Mouse (Mus musculus) lung, embryonic 15.5 days (tissue): ENCODE results near the gene Spen. TPM values are rescaled to one million over a fixed set of nuclear protein-coding genes. Genes with fewer than 3 reads are reported as not detected.
A peak's percentile ranks its signal among the peaks of the same experiment; 100 is the strongest.

Experiments used
- ATAC-seq: fragments of 200-750 bp; cut with Nextera tagmentation; 2 replicates; pipeline ENCODE4 v1.8.0; 2017; ENCODE audit warnings: moderate number of reproducible peaks, borderline replicate concordance; ENCODE audit not compliant: low FRiP score, low TSS enrichment; ENCODE audit errors: extremely low read depth
- H3K27ac ChIP-seq: fragments of 300-500 bp; sonication (generic); 2 replicates; pipeline ENCODE4 v1.5.1; 2015; ENCODE audit warnings: moderate library complexity, mild to moderate bottlenecking, inconsistent platforms
- H3K27me3 ChIP-seq: fragments of 300-500 bp; sonication (generic); 2 replicates; pipeline ENCODE4 v1.6.1; 2015; ENCODE audit warnings: inconsistent platforms
- H3K36me3 ChIP-seq: fragments of 300-500 bp; sonication (generic); 2 replicates; pipeline ENCODE4 v1.6.1; 2015; ENCODE audit warnings: inconsistent platforms
- H3K4me1 ChIP-seq: fragments of 300-500 bp; sonication (generic); 2 replicates; pipeline ENCODE4 v1.6.1; 2015; ENCODE audit warnings: inconsistent platforms
- H3K4me2 ChIP-seq: fragments of 300-500 bp; sonication (generic); 2 replicates; pipeline ENCODE4 v1.6.1; 2015; ENCODE audit warnings: inconsistent platforms, mild to moderate bottlenecking, moderate library complexity
- H3K4me3 ChIP-seq: fragments of 300-500 bp; sonication (generic); 2 replicates; pipeline ENCODE4 v1.5.1; 2015; ENCODE audit warnings: mild to moderate bottlenecking, inconsistent platforms
- H3K9ac ChIP-seq: fragments of 300-500 bp; sonication (generic); 2 replicates; pipeline ENCODE4 v1.6.1; 2015; ENCODE audit warnings: inconsistent platforms
- H3K9me3 ChIP-seq: fragments of 300-500 bp; sonication (generic); 2 replicates; pipeline ENCODE4 v1.6.1; 2016; ENCODE audit warnings: inconsistent platforms
- WGBS: fragments of 180-500 bp; shearing (Covaris S2); methylation state at CpG from one replicate; pipeline ENCODE4 v1.1.7; 2015; 5-methylcytosine and 5-hydroxymethylcytosine counted together
- polyA plus RNA-seq: library from polyadenylated mRNA; unstranded; fragments of >200 nt; fragmentation: Nextera tagmentation; extraction: Ambion mirVana; gene quantifications from 2 replicates; pipeline ENCODE4 v1.2.1, GENCODE M21; 2015

Gene Spen
- polyA plus RNA-seq, 1 experiment from 2014 or later: 10.3 TPM

- no peak overlapping the region for H3K27ac ChIP-seq
- WGBS: 76% methylated on average over 12 of the region's 12 CpGs
- no peak for ATAC-seq
- no peaks in the 10 kb centered on the region for H3K9me3 ChIP-seq
- no peak overlapping the region for H3K9ac ChIP-seq
- no peaks in the 10 kb centered on the region for H3K27me3 ChIP-seq
- H3K36me3 ChIP-seq: no peaks in the 10 kb centered on the region
- no peak overlapping the region for H3K4me2 ChIP-seq
- H3K4me3 ChIP-seq: no peak overlapping the region
- H3K4me1 ChIP-seq: 0 out of 2 replicates have a peak, but pooled peaks cover 5% of the 10 kb centered on the region
Measured at GRCm38 (mm10) chr4:141439083-141439803, 99.2 kb downstream of the Spen start.

- ATAC-seq: no peak
- H3K4me1 ChIP-seq: no peaks in the 10 kb centered on the region
- no peaks in the 10 kb centered on the region for H3K27me3 ChIP-seq
- no peaks in the 10 kb centered on the region for H3K9me3 ChIP-seq
- H3K9ac ChIP-seq: no peak within 1 kb of the TSS
- no peak within 1 kb of the TSS for H3K4me2 ChIP-seq
- 68% methylated on average over 1 of the region's 1 CpGs for WGBS
- H3K36me3 ChIP-seq: no peaks in the 10 kb centered on the region
- H3K27ac ChIP-seq: no peak within 1 kb of the TSS
- no peak within 1 kb of the TSS for H3K4me3 ChIP-seq
Measured at GRCm38 (mm10) chr4:141435974-141436373, 102.4 kb downstream of the Spen start, which contains the start of gene Srarp. Srarp (minus strand) TSS chr4:141436105.

DNA sequence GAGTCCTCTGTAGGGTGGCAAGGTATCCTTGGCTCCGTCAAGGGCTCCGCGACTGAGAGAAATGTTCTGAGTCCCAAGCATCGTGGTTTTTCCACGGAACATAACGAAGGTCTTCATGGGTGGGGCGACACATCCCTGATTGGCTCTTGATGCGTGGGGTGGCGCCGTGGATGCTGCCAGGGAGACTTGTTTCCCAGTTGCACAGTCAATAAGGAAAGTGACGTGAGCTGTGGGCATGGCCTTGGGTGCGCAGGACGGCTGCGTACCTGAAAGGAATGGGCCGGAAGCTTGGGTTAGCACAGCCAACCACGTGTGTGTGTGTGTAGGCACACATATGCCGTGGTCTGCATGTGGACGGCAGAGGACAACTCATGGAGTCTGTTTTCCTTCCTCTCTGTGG is 105.2 kb downstream of the Spen start:
- WGBS: 80% methylated on average over 18 of the region's 18 CpGs
- H3K4me3 ChIP-seq: no peak overlapping the region
- H3K9ac ChIP-seq: no peak overlapping the region
- no peaks in the 10 kb centered on the region for H3K4me1 ChIP-seq
- ATAC-seq: no peak
- no peaks in the 10 kb centered on the region for H3K9me3 ChIP-seq
- no peaks in the 10 kb centered on the region for H3K36me3 ChIP-seq
- H3K27me3 ChIP-seq: no peaks in the 10 kb centered on the region
- H3K27ac ChIP-seq: no peak overlapping the region
- H3K4me2 ChIP-seq: no peak overlapping the region

GRCm38 (mm10) chr4:141432666-141433065 is 105.7 kb downstream of the Spen start:
- Histone ChIP-seq H3K9me3 (no peaks in the 10 kb centered on the region), H3K4me2 (no peak overlapping the region), H3K4me3 (no peak overlapping the region), H3K9ac (no peak overlapping the region), H3K4me1 (no peaks in the 10 kb centered on the region), H3K36me3 (no peaks in the 10 kb centered on the region), H3K27ac (no peak overlapping the region), H3K27me3 (no peaks in the 10 kb centered on the region)
- 38% methylated on average over 14 of the region's 14 CpGs for WGBS
- no peak for ATAC-seq

DNA sequence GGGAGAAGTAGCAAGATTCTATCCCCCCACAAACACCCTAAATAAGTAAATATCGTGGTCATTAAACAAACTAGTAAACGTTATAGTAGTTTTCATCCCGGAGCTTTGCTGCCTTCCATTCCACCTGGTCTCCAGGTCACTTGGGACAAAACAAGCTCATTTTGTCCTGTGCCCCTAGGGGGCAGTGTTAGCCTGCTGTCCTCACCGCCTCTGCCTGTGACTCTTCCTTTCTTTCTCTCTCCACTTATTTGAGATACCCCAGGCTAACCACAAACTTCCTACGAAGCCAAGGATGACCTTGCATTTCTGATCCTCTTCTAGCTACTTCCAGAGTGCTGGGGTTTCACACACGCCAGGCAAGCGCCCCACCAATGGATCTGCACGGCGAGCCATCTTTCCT is 107.4 kb downstream of the Spen start:
- Histone ChIP-seq H3K4me3 (no peak overlapping the region), H3K9ac (no peak overlapping the region), H3K36me3 (no peaks in the 10 kb centered on the region), H3K27me3 (no peaks in the 10 kb centered on the region), H3K4me2 (no peak overlapping the region), H3K4me1 (peaks cover 13% of the 10 kb centered on the region), H3K27ac (no peak overlapping the region), H3K9me3 (no peaks in the 10 kb centered on the region)
- ATAC-seq: no peak
- 43% methylated on average over 9 of the region's 9 CpGs for WGBS

- Histone ChIP-seq H3K9ac (no peak overlapping the region), H3K4me1 (peaks cover 20% of the 10 kb centered on the region), H3K36me3 (no peaks in the 10 kb centered on the region), H3K9me3 (no peaks in the 10 kb centered on the region), H3K4me2 (no peak overlapping the region), H3K27me3 (no peaks in the 10 kb centered on the region; the same call in 1 of the 2 replicates), H3K4me3 (no peak overlapping the region), H3K27ac (no peak overlapping the region)
- ATAC-seq: no peak
- WGBS: 50% methylated on average over 9 of the region's 9 CpGs
Measured at GRCm38 (mm10) chr4:141429847-141430246, 108.5 kb downstream of the Spen start.

- no peaks in the 10 kb centered on the region for H3K36me3 ChIP-seq
- no peaks in the 10 kb centered on the region; the same call in 1 of the 2 replicates for H3K27me3 ChIP-seq
- peaks cover 20% of the 10 kb centered on the region for H3K4me1 ChIP-seq
- no peaks in the 10 kb centered on the region for H3K9me3 ChIP-seq
- H3K4me3 ChIP-seq: no peak overlapping the region
- H3K4me2 ChIP-seq: no peak overlapping the region
- no peak for ATAC-seq
- 78% methylated on average over 6 of the region's 6 CpGs for WGBS
- H3K9ac ChIP-seq: no peak overlapping the region
- no peak overlapping the region for H3K27ac ChIP-seq
Measured at GRCm38 (mm10) chr4:141429381-141429780, 109.0 kb downstream of the Spen start.

DNA sequence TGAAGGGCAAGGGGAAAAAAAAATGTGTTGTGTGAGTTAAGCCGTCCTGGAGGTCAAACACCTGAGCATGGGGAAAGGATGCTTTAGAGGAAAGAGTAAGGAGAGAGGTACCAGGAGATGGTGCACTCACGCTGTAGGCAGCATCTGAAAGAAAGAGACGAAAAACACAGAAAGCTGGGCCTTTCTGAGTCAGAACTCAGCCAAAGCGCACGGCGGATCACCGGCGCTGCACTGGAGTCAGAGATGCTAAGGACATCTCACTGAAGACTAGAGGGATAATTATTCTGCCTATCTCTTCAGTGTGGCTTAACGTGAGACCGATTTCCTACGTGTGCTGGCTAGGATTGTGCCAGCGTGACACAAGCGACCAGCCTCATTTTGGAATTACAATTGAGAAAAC is 110.5 kb downstream of the Spen start:
- Histone ChIP-seq H3K27ac (no peak overlapping the region), H3K9ac (no peak overlapping the region), H3K4me3 (no peak overlapping the region), H3K36me3 (no peaks in the 10 kb centered on the region), H3K4me2 (no peak overlapping the region), H3K4me1 (peaks cover 20% of the 10 kb centered on the region), H3K9me3 (no peaks in the 10 kb centered on the region), H3K27me3 (no peaks in the 10 kb centered on the region; the same call in 1 of the 2 replicates)
- no peak for ATAC-seq
- WGBS: 81% methylated on average over 13 of the region's 13 CpGs

GRCm38 (mm10) chr4:141426796-141427745 is 111.3 kb downstream of the Spen start:
- no peaks in the 10 kb centered on the region for H3K9me3 ChIP-seq
- 52% methylated on average over 10 of the region's 10 CpGs for WGBS
- no peak for ATAC-seq
- no peaks in the 10 kb centered on the region for H3K36me3 ChIP-seq
- no peaks in the 10 kb centered on the region; the same call in 1 of the 2 replicates for H3K27me3 ChIP-seq
- H3K9ac ChIP-seq: no peak overlapping the region
- no peak overlapping the region for H3K27ac ChIP-seq
- peaks cover 20% of the 10 kb centered on the region for H3K4me1 ChIP-seq
- no peak overlapping the region for H3K4me3 ChIP-seq
- no peak overlapping the region for H3K4me2 ChIP-seq

GRCm38 (mm10) chr4:141425484-141426479 is 112.6 kb downstream of the Spen start:
- Histone ChIP-seq H3K36me3 (no peaks in the 10 kb centered on the region), H3K9ac (peak overlapping the region; percentile 33; the same call in 1 of the 2 replicates), H3K27ac (peak overlapping the region; percentile 54), H3K9me3 (no peaks in the 10 kb centered on the region), H3K27me3 (peaks cover 1% of the 10 kb centered on the region; the same call in 1 of the 2 replicates), H3K4me2 (peak overlapping the region; percentile 74), H3K4me1 (peaks cover 30% of the 10 kb centered on the region), H3K4me3 (peak overlapping the region; percentile 40)
- 3% methylated on average over 35 of the region's 36 CpGs for WGBS
- ATAC-seq: peak; percentile 71
